Mouse (Mus musculus) liver, adult 2 months (tissue): Measurements from ENCODE around the gene Pip4k2a. TPM values are rescaled to one million over a fixed set of nuclear protein-coding genes. Genes with fewer than 3 reads are reported as not detected.

Source experiments
- DNase-seq: peaks from one replicate; pipeline ENCODE4 v3.0.0-alpha.2; 2011; ENCODE audit warnings: low read depth, low spot score; ENCODE audit errors: extremely low read depth
- H3K27ac ChIP-seq: fragments of 200-500 bp; replicated peaks from 2 replicates; pipeline ENCODE4 v1.5.1; 2012; ENCODE audit warnings: low read depth, mild to moderate bottlenecking, control low read depth, inconsistent platforms, low read length; ENCODE audit not compliant: insufficient read depth
- H3K27me3 ChIP-seq: fragments of 200-500 bp; 2 replicates; pipeline ENCODE4 v1.6.1; 2012; ENCODE audit warnings: mild to moderate bottlenecking, moderate library complexity, low read length, inconsistent platforms; ENCODE audit not compliant: control insufficient read depth, insufficient read depth
- H3K36me3 ChIP-seq: fragments of 200-500 bp; 2 replicates; pipeline ENCODE4 v1.6.1; 2012; ENCODE audit warnings: low read length, inconsistent platforms; ENCODE audit not compliant: control insufficient read depth, insufficient read depth
- H3K4me1 ChIP-seq: fragments of 200-500 bp; 2 replicates; pipeline ENCODE4 v1.6.1; 2011; ENCODE audit warnings: low read length; ENCODE audit not compliant: control insufficient read depth, insufficient read depth
- H3K4me3 ChIP-seq: fragments of 200-500 bp; 2 replicates; pipeline ENCODE4 v1.5.1; 2011; ENCODE audit warnings: low read depth, mild to moderate bottlenecking, control low read depth, low read length, moderate library complexity; ENCODE audit not compliant: insufficient read depth
- H3K79me2 ChIP-seq: fragments of 200-500 bp; 2 replicates; pipeline ENCODE4 v1.6.1; 2012; ENCODE audit warnings: inconsistent platforms, mild to moderate bottlenecking, low read length, moderate library complexity; ENCODE audit not compliant: control insufficient read depth, insufficient read depth
- H3K9ac ChIP-seq: fragments of 200-500 bp; 2 replicates; pipeline ENCODE4 v1.6.1; 2012; ENCODE audit warnings: low read depth, mild to moderate bottlenecking, control low read depth, inconsistent platforms, low read length
- CTCF ChIP-seq: fragments of 200-500 bp; IDR thresholded peaks from 2 replicates; pipeline ENCODE4 v1.5.1; 2011; ENCODE audit warnings: low read depth, low read length, control low read depth
- POLR2A ChIP-seq: fragments of 200-500 bp; IDR thresholded peaks from 2 replicates; pipeline ENCODE4 v1.6.1; 2011; ENCODE audit warnings: low read length, control low read depth; ENCODE audit not compliant: insufficient read depth; ENCODE audit errors: extremely low read depth
- WGBS: fragments of 180-500 bp; shearing (Covaris S2); methylation state at CpG from one replicate; pipeline ENCODE4 v1.1.7; 2018; 5-methylcytosine and 5-hydroxymethylcytosine counted together
- polyA plus RNA-seq: library from polyadenylated mRNA; depleted of rRNA; stranded (reverse); fragments of >200 nt; gene quantifications from 2 replicates; pipeline ENCODE4 v1.2.3, GENCODE M21; 2012
- total RNA-seq: library from RNA; depleted of rRNA; stranded (reverse); fragments of >200 nt; gene quantifications from 2 replicates; pipeline ENCODE4 v1.2.3, GENCODE M21; 2014

The Pip4k2a gene
- total and polyA plus RNA-seq, 2 experiments = 1.7 to 2.8 TPM

DNA sequence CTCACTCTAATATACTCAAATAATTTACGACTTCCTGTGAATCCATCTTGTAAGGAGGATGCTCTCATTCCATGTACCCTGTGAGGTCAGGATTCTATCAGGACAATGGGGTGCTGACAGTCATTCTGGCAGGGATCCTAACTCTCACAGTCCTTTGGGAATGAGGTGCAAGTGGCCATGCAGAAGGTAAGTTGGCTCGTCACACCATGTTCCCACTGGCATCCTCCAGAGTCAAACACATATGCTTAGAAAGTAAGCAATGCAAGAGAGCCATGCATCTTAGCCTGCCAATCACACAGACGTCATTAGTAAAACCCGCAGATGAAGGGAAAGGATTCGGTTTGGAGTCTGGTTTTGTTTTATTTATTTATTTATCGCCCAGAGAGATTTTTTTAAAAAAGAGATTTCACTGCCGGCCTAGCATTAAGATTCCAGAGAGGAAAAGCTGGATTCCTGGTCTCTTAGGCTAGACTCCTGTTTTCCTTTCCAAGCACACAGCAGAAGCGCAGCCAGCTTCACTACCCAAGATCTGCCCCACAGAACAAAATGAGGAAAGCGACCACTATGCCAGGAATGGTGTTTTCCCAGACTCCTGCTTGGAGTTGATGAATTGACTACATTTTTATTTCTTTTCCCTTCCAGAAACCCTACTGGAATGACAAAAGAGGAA, 82.4 kb downstream of the Pip4k2a start:
- Histone ChIP-seq H3K79me2 (no peaks in the 10 kb centered on the region; the same call in 1 of the 2 replicates), H3K36me3 (no peaks in the 10 kb centered on the region), H3K4me1 (no peaks in the 10 kb centered on the region; the same call in 1 of the 2 replicates), H3K4me3 (no peak overlapping the region), H3K27me3 (no peaks in the 10 kb centered on the region), H3K9ac (no peak overlapping the region), H3K27ac (no peak overlapping the region)
- TF ChIP-seq POLR2A (no peak), CTCF (no peak)
- no peak for DNase-seq
- WGBS = 81% methylated on average over 9 of the region's 9 CpGs

DNA sequence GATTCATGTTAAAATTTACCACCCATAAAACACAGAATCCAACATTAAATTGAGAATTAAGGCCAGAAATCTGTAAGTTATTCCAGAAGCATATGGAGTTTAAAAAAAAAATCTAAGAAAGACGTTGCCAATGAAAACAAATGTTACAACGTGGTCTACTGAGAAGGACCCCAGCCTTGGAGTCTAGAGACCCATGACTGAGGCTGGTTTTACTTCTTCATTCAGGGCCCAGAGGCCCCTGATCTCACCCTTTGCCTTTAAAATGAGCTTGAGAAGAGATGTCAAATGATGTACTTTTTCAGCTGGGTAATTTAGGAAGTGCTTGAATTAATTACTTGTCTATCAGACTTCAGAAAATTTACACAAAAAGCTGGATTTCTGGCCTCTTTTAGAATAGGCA, 83.2 kb downstream of the Pip4k2a start:
- H3K36me3 ChIP-seq = no peaks in the 10 kb centered on the region
- H3K27ac ChIP-seq = no peak overlapping the region
- no peaks in the 10 kb centered on the region for H3K27me3 ChIP-seq
- H3K4me3 ChIP-seq = no peak overlapping the region
- no peaks in the 10 kb centered on the region; the same call in 1 of the 2 replicates for H3K4me1 ChIP-seq
- 89% methylated on average over 2 of the region's 2 CpGs for WGBS
- H3K9ac ChIP-seq = no peak overlapping the region
- no peaks in the 10 kb centered on the region; the same call in 1 of the 2 replicates for H3K79me2 ChIP-seq
- no peak for DNase-seq
- TF ChIP-seq CTCF (no peak), POLR2A (no peak)

DNA sequence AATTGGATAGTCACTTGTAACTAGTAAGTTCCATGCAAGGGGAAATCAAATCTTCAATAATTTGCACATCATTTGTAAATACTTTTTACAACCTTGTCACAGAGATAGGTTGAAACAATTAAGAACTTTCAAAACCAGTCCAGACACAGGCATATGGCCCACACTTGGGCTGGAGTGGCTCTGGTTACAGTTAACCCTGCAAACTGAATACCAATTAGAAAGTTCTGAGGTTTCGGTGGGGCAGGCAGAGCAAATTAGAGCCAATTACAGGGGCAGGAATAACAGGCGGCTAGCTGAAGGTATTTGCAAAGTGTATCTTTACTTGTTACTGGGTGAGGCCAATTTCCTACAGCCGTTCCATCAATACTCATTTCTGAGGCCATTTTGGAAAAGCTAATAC, 84.3 kb downstream of the Pip4k2a start:
- DNase-seq = no peak
- WGBS = 92% methylated on average over 3 of the region's 3 CpGs
- H3K27ac ChIP-seq = no peak overlapping the region
- H3K9ac ChIP-seq = no peak overlapping the region
- H3K4me1 ChIP-seq = no peaks in the 10 kb centered on the region; the same call in 1 of the 2 replicates
- H3K36me3 ChIP-seq = no peaks in the 10 kb centered on the region
- H3K4me3 ChIP-seq = no peak overlapping the region
- no peak for TF ChIP-seq CTCF
- TF ChIP-seq POLR2A = no peak
- H3K27me3 ChIP-seq = no peaks in the 10 kb centered on the region
- H3K79me2 ChIP-seq = no peaks in the 10 kb centered on the region; the same call in 1 of the 2 replicates

DNA sequence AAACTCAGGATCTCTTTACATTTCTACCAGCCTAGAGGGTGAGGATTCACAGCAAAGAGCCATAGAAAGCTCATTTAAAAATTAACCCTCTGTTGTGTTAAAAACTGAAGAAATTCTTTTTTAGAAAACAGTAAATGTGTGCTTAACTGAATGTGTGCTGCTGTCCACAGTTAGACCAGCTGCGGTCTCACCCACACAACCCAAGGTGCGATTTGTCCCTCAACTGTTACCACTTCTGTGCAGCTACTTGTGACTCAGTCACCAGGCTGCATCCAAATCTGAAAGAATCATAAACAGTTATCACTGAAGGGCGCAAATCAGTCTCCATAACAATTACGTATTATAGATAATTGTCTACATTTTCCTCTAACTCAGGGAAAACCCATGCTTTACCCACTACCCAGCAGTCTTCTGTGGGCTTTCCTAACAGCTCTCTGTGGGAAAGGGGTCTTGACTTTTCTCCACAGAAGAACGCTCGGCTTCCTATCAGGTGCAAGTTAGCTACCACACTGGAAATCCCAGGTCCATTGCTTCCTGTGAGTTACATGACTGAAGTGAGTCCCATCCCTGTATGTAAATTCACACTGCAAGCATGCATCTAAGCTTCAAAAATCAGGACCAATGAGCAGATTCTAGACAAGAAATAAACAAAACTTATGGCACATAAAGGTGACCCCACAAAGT, 86.5 kb downstream of the Pip4k2a start:
- Histone ChIP-seq H3K4me1 (no peaks in the 10 kb centered on the region; the same call in 1 of the 2 replicates), H3K9ac (no peak overlapping the region), H3K27ac (no peak overlapping the region), H3K27me3 (no peaks in the 10 kb centered on the region), H3K79me2 (no peaks in the 10 kb centered on the region; the same call in 1 of the 2 replicates), H3K4me3 (no peak overlapping the region), H3K36me3 (no peaks in the 10 kb centered on the region)
- 92% methylated on average over 6 of the region's 6 CpGs for WGBS
- TF ChIP-seq CTCF = no peak
- TF ChIP-seq POLR2A = no peak
- DNase-seq = no peak

DNA sequence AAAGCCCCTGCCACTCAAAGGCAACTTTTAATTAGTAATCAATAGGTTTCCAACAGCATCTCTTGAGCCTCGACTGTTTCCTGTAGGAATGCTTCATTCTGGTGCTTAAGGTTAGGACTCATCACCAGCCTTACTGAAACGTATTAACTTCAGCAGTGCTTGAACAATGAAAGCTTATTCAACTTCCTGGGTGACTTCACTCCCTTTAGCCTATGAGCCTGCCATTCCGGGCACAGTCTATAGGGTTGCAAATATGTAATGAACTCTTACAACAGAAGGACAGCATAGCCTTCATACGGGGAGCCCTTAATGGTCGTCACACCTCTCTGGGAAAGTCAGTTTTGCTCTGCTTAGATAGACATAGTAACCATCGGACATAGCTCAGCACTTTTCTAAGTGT, 87.7 kb downstream of the Pip4k2a start:
- Histone ChIP-seq H3K79me2 (no peaks in the 10 kb centered on the region; the same call in 1 of the 2 replicates), H3K9ac (no peak overlapping the region), H3K27me3 (no peaks in the 10 kb centered on the region), H3K27ac (no peak overlapping the region), H3K36me3 (no peaks in the 10 kb centered on the region), H3K4me1 (no peaks in the 10 kb centered on the region), H3K4me3 (no peak overlapping the region)
- no peak for DNase-seq
- no peak for TF ChIP-seq POLR2A
- TF ChIP-seq CTCF = no peak
- WGBS = 78% methylated on average over 6 of the region's 6 CpGs

DNA sequence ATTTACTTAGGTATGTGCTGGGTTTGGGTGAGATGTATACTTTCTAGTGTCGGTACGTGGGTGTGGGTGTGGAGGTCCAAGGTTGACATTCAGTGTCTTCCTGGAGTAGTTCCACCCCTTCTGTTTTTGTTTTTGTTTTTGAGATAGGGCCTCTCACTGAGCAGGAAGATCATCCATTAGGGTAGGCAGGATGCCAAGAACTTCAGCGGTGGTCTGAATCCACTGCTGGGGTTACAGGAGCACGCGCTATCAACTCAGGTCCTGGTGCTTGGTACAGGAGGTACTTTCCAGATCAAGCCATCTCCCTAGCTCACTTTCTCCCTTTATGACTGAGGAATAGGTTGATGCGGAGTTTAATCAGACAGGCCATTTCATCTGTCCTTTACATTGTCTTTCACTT, 88.2 kb downstream of the Pip4k2a start:
- Histone ChIP-seq H3K9ac (no peak overlapping the region), H3K4me1 (no peaks in the 10 kb centered on the region), H3K79me2 (no peaks in the 10 kb centered on the region; the same call in 1 of the 2 replicates), H3K27ac (no peak overlapping the region), H3K4me3 (no peak overlapping the region), H3K27me3 (no peaks in the 10 kb centered on the region), H3K36me3 (no peaks in the 10 kb centered on the region)
- no peak for DNase-seq
- no peak for TF ChIP-seq CTCF
- no peak for TF ChIP-seq POLR2A
- 80% methylated on average over 6 of the region's 6 CpGs for WGBS
